Mouse (Mus musculus): ENCODE data around the gene Tardbp. TPM values are rescaled to one million over a fixed set of nuclear protein-coding genes. Genes with fewer than 3 reads are reported as not detected.

Gene Tardbp
- 183 TPM in 2 replicates for polyA plus RNA-seq (2014; fragmentation: Nextera tagmentation; extraction: Ambion mirVana)

- peak; percentile 97 for ATAC-seq (ENCODE audit: low FRiP score, low TSS enrichment)
- Histone ChIP-seq H3K4me2 (replicated peaks; ENCODE audit: low read depth, low read length) (peak within 1 kb of the TSS; percentile 79), H3K9me3 (ENCODE audit: control insufficient read depth, low read length) (no peaks in the 10 kb centered on the region), H3K27ac (ENCODE audit: low read depth, low read length) (peak within 1 kb of the TSS; percentile 87), H3K27me3 (ENCODE audit: control insufficient read depth, insufficient read depth, low read length) (no peaks in the 10 kb centered on the region), H3K36me3 (ENCODE audit: control insufficient read depth, insufficient read depth, low read length) (peaks cover 35% of the 10 kb centered on the region), H3K4me1 (ENCODE audit: control insufficient read depth, insufficient read depth, low read length) (peaks cover 12% of the 10 kb centered on the region; the same call in 1 of the 2 replicates), H3K4me3 (ENCODE audit: low read length) (peak within 1 kb of the TSS; percentile 60), H3K9ac (ENCODE audit: low read depth, low read length) (peak within 1 kb of the TSS; percentile 93)
- WGBS, result under 1% methylated on average over 51 of the region's 51 CpGs
These were observed at the start of gene Tardbp for GRCm38 (mm10) chr4:148626623-148627185. Gene Tardbp, minus strand, starts transcription at chr4:148627019.

- H3K36me3 ChIP-seq (ENCODE audit: control insufficient read depth, insufficient read depth, low read length), result no peaks in the 10 kb centered on the region
- ATAC-seq (ENCODE audit: low FRiP score, low TSS enrichment), result peak; percentile 76
- H3K9ac ChIP-seq (ENCODE audit: low read depth, low read length), result no peak overlapping the region; the same call in 1 of the 2 replicates
- peak overlapping the region; percentile 75 for H3K27ac ChIP-seq (ENCODE audit: low read depth, low read length)
- H3K27me3 ChIP-seq (ENCODE audit: control insufficient read depth, insufficient read depth, low read length), result no peaks in the 10 kb centered on the region
- no peak overlapping the region for H3K4me3 ChIP-seq (ENCODE audit: low read length)
- no peak overlapping the region; the same call in 1 of the 2 replicates for H3K4me2 ChIP-seq (replicated peaks; ENCODE audit: low read depth, low read length)
- H3K4me1 ChIP-seq (ENCODE audit: control insufficient read depth, insufficient read depth, low read length), result peaks cover 27% of the 10 kb centered on the region
- WGBS, result 8% methylated on average over 16 of the region's 16 CpGs
- no peaks in the 10 kb centered on the region for H3K9me3 ChIP-seq (ENCODE audit: control insufficient read depth, low read length)
These were observed 49.6 kb upstream of the Tardbp start for GRCm38 (mm10) chr4:148676188-148676960.

GRCm38 (mm10) chr4:148675043-148675442 is 48.2 kb upstream of the Tardbp start:
- H3K4me1 ChIP-seq (ENCODE audit: control insufficient read depth, insufficient read depth, low read length), result peaks cover 26% of the 10 kb centered on the region
- no peak overlapping the region for H3K9ac ChIP-seq (ENCODE audit: low read depth, low read length)
- H3K4me2 ChIP-seq (replicated peaks; ENCODE audit: low read depth, low read length), result no peak overlapping the region
- H3K27ac ChIP-seq (ENCODE audit: low read depth, low read length), result peak overlapping the region; percentile 48; the same call in 1 of the 2 replicates
- no peaks in the 10 kb centered on the region for H3K9me3 ChIP-seq (ENCODE audit: control insufficient read depth, low read length)
- H3K36me3 ChIP-seq (ENCODE audit: control insufficient read depth, insufficient read depth, low read length), result no peaks in the 10 kb centered on the region
- 28% methylated on average over 7 of the region's 7 CpGs for WGBS
- no peak overlapping the region for H3K4me3 ChIP-seq (ENCODE audit: low read length)
- no peaks in the 10 kb centered on the region for H3K27me3 ChIP-seq (ENCODE audit: control insufficient read depth, insufficient read depth, low read length)
- no peak for ATAC-seq (ENCODE audit: low FRiP score, low TSS enrichment)

GRCm38 (mm10) chr4:148671230-148671947 is 44.6 kb upstream of the Tardbp start:
- Histone ChIP-seq H3K27ac (ENCODE audit: low read depth, low read length) (no peak overlapping the region), H3K9me3 (ENCODE audit: control insufficient read depth, low read length) (no peaks in the 10 kb centered on the region), H3K9ac (ENCODE audit: low read depth, low read length) (no peak overlapping the region), H3K4me3 (ENCODE audit: low read length) (no peak overlapping the region), H3K4me1 (ENCODE audit: control insufficient read depth, insufficient read depth, low read length) (peaks cover 15% of the 10 kb centered on the region), H3K4me2 (replicated peaks; ENCODE audit: low read depth, low read length) (no peak overlapping the region), H3K36me3 (ENCODE audit: control insufficient read depth, insufficient read depth, low read length) (no peaks in the 10 kb centered on the region), H3K27me3 (ENCODE audit: control insufficient read depth, insufficient read depth, low read length) (no peaks in the 10 kb centered on the region)
- no peak for ATAC-seq (ENCODE audit: low FRiP score, low TSS enrichment)
- 57% methylated on average over 16 of the region's 16 CpGs for WGBS

GRCm38 (mm10) chr4:148667006-148667755 is 40.4 kb upstream of the Tardbp start:
- 83% methylated on average over 15 of the region's 15 CpGs for WGBS
- peaks cover 7% of the 10 kb centered on the region; the same call in 1 of the 2 replicates for H3K4me1 ChIP-seq (ENCODE audit: control insufficient read depth, insufficient read depth, low read length)
- H3K27ac ChIP-seq (ENCODE audit: low read depth, low read length), result no peak overlapping the region
- H3K4me2 ChIP-seq (replicated peaks; ENCODE audit: low read depth, low read length), result no peak overlapping the region
- no peaks in the 10 kb centered on the region for H3K27me3 ChIP-seq (ENCODE audit: control insufficient read depth, insufficient read depth, low read length)
- H3K36me3 ChIP-seq (ENCODE audit: control insufficient read depth, insufficient read depth, low read length), result no peaks in the 10 kb centered on the region
- H3K9me3 ChIP-seq (ENCODE audit: control insufficient read depth, low read length), result no peaks in the 10 kb centered on the region
- ATAC-seq (ENCODE audit: low FRiP score, low TSS enrichment), result no peak
- no peak overlapping the region for H3K9ac ChIP-seq (ENCODE audit: low read depth, low read length)
- no peak overlapping the region for H3K4me3 ChIP-seq (ENCODE audit: low read length)

GRCm38 (mm10) chr4:148664021-148664420 is 37.2 kb upstream of the Tardbp start:
- H3K27me3 ChIP-seq (ENCODE audit: control insufficient read depth, insufficient read depth, low read length), result no peaks in the 10 kb centered on the region
- H3K4me1 ChIP-seq (ENCODE audit: control insufficient read depth, insufficient read depth, low read length), result peaks cover 10% of the 10 kb centered on the region
- no peaks in the 10 kb centered on the region for H3K9me3 ChIP-seq (ENCODE audit: control insufficient read depth, low read length)
- H3K9ac ChIP-seq (ENCODE audit: low read depth, low read length), result no peak overlapping the region
- H3K4me2 ChIP-seq (replicated peaks; ENCODE audit: low read depth, low read length), result no peak overlapping the region
- H3K4me3 ChIP-seq (ENCODE audit: low read length), result no peak overlapping the region
- no peaks in the 10 kb centered on the region for H3K36me3 ChIP-seq (ENCODE audit: control insufficient read depth, insufficient read depth, low read length)
- 25% methylated on average over 6 of the region's 6 CpGs for WGBS
- no peak for ATAC-seq (ENCODE audit: low FRiP score, low TSS enrichment)
- H3K27ac ChIP-seq (ENCODE audit: low read depth, low read length), result no peak overlapping the region

GRCm38 (mm10) chr4:148663326-148663725 is 36.5 kb upstream of the Tardbp start:
- no peak overlapping the region for H3K4me2 ChIP-seq (replicated peaks; ENCODE audit: low read depth, low read length)
- 56% methylated on average over 7 of the region's 7 CpGs for WGBS
- no peaks in the 10 kb centered on the region for H3K27me3 ChIP-seq (ENCODE audit: control insufficient read depth, insufficient read depth, low read length)
- ATAC-seq (ENCODE audit: low FRiP score, low TSS enrichment), result no peak
- no peaks in the 10 kb centered on the region for H3K9me3 ChIP-seq (ENCODE audit: control insufficient read depth, low read length)
- H3K36me3 ChIP-seq (ENCODE audit: control insufficient read depth, insufficient read depth, low read length), result no peaks in the 10 kb centered on the region
- no peak overlapping the region for H3K27ac ChIP-seq (ENCODE audit: low read depth, low read length)
- no peak overlapping the region for H3K9ac ChIP-seq (ENCODE audit: low read depth, low read length)
- no peak overlapping the region for H3K4me3 ChIP-seq (ENCODE audit: low read length)
- peaks cover 10% of the 10 kb centered on the region for H3K4me1 ChIP-seq (ENCODE audit: control insufficient read depth, insufficient read depth, low read length)

- H3K27me3 ChIP-seq (ENCODE audit: control insufficient read depth, insufficient read depth, low read length), result no peaks in the 10 kb centered on the region
- H3K9ac ChIP-seq (ENCODE audit: low read depth, low read length), result no peak overlapping the region
- peak; percentile 51 for ATAC-seq (ENCODE audit: low FRiP score, low TSS enrichment)
- no peak overlapping the region for H3K4me2 ChIP-seq (replicated peaks; ENCODE audit: low read depth, low read length)
- peaks cover 10% of the 10 kb centered on the region for H3K4me1 ChIP-seq (ENCODE audit: control insufficient read depth, insufficient read depth, low read length)
- WGBS, result 34% methylated on average over 21 of the region's 21 CpGs
- H3K4me3 ChIP-seq (ENCODE audit: low read length), result no peak overlapping the region
- H3K9me3 ChIP-seq (ENCODE audit: control insufficient read depth, low read length), result no peaks in the 10 kb centered on the region
- H3K27ac ChIP-seq (ENCODE audit: low read depth, low read length), result no peak overlapping the region
- H3K36me3 ChIP-seq (ENCODE audit: control insufficient read depth, insufficient read depth, low read length), result no peaks in the 10 kb centered on the region
These were observed 35.5 kb upstream of the Tardbp start for GRCm38 (mm10) chr4:148662168-148662965.
